Mouse (Mus musculus): Measurements from ENCODE around the gene Pde7b. TPM values are rescaled to one million over a fixed set of nuclear protein-coding genes. Genes with fewer than 3 reads are reported as not detected.
"Not testable (repeated sequence)": the region's sequence is repeated elsewhere in the genome, so short reads cannot be mapped to it uniquely, and the experiment has no call there.

Pde7b gene
- polyA plus RNA-seq, 1 experiment = 7.9 TPM

GRCm38 (mm10) chr10:20548833-20549710 is 175.8 kb downstream of the Pde7b start:
- no peak for DNase-seq (ENCODE audit: low read depth)

GRCm38 (mm10) chr10:20547951-20548551 is 176.8 kb downstream of the Pde7b start:
- no peak for DNase-seq (ENCODE audit: low read depth)

- no peak for DNase-seq (ENCODE audit: low read depth)
Observed at GRCm38 (mm10) chr10:20543121-20543520, 181.8 kb downstream of the Pde7b start.

GRCm38 (mm10) chr10:20533811-20534210 is 191.1 kb downstream of the Pde7b start:
- no peak for DNase-seq (ENCODE audit: low read depth)

- DNase-seq (ENCODE audit: low read depth) = no peak
Observed at GRCm38 (mm10) chr10:20531921-20532320, 193.0 kb downstream of the Pde7b start.

- no peak for DNase-seq (ENCODE audit: low read depth)
Observed at GRCm38 (mm10) chr10:20528544-20529411, 196.1 kb downstream of the Pde7b start.

GRCm38 (mm10) chr10:20527737-20528136 is 197.1 kb downstream of the Pde7b start:
- no peak for DNase-seq (ENCODE audit: low read depth)

GRCm38 (mm10) chr10:20518529-20518889 is 206.4 kb downstream of the Pde7b start:
- no peak for DNase-seq (ENCODE audit: low read depth)

GRCm38 (mm10) chr10:20517756-20518528 is 206.9 kb downstream of the Pde7b start:
- DNase-seq (ENCODE audit: low read depth) = not testable (repeated sequence)

GRCm38 (mm10) chr10:20513891-20514290 is 211.0 kb downstream of the Pde7b start:
- DNase-seq (ENCODE audit: low read depth) = no peak

- no peak for DNase-seq (ENCODE audit: low read depth)
Observed at GRCm38 (mm10) chr10:20513461-20513860, 211.4 kb downstream of the Pde7b start.

- DNase-seq (ENCODE audit: low read depth) = no peak
Observed at GRCm38 (mm10) chr10:20509819-20510218, 215.1 kb downstream of the Pde7b start.

GRCm38 (mm10) chr10:20508497-20508896 is 216.4 kb downstream of the Pde7b start:
- no peak for DNase-seq (ENCODE audit: low read depth)

GRCm38 (mm10) chr10:20507732-20508412 is 217.0 kb downstream of the Pde7b start:
- DNase-seq (ENCODE audit: low read depth) = no peak

- no peak for DNase-seq (ENCODE audit: low read depth)
Observed at GRCm38 (mm10) chr10:20507069-20507468, 217.8 kb downstream of the Pde7b start.

GRCm38 (mm10) chr10:20505454-20505853 is 219.4 kb downstream of the Pde7b start:
- DNase-seq (ENCODE audit: low read depth) = no peak

GRCm38 (mm10) chr10:20504800-20505199 is 220.1 kb downstream of the Pde7b start:
- DNase-seq (ENCODE audit: low read depth) = no peak

GRCm38 (mm10) chr10:20503265-20504025 is 221.4 kb downstream of the Pde7b start:
- no peak for DNase-seq (ENCODE audit: low read depth)

- DNase-seq (ENCODE audit: low read depth) = no peak
Observed at GRCm38 (mm10) chr10:20501221-20501620, 223.7 kb downstream of the Pde7b start.

- no peak for DNase-seq (ENCODE audit: low read depth)
Observed at GRCm38 (mm10) chr10:20495051-20495450, 229.8 kb downstream of the Pde7b start.
